Mouse (Mus musculus): ENCODE data around the gene Gm29797. TPM values are rescaled to one million over a fixed set of nuclear protein-coding genes. Genes with fewer than 3 reads are reported as not detected.

The Gm29797 gene
- polyA plus RNA-seq, 1 experiment from 2014 or later: not detected

Other genes starting within 250 kb of the Gm29797 start
- gene Zbtb46, start 197.6 kb upstream of the Gm29797 start, polyA plus RNA-seq (2015; fragmentation: Nextera tagmentation; extraction: Ambion mirVana): 12.5 and 14.6 TPM in 2 replicates
- 0.24 and 0.26 TPM in 2 replicates for gene Abhd16b, start 163.8 kb upstream of the Gm29797 start, polyA plus RNA-seq (2015; fragmentation: Nextera tagmentation; extraction: Ambion mirVana)
- gene Tpd52l2, start 159.9 kb upstream of the Gm29797 start, polyA plus RNA-seq (2015; fragmentation: Nextera tagmentation; extraction: Ambion mirVana): 155 and 160 TPM in 2 replicates
- gene Dnajc5, start 136.5 kb upstream of the Gm29797 start, polyA plus RNA-seq (2015; fragmentation: Nextera tagmentation; extraction: Ambion mirVana): 84.8 and 87.4 TPM in 2 replicates
- 41.4 and 51.2 TPM in 2 replicates for gene Uckl1, start 72.1 kb upstream of the Gm29797 start, polyA plus RNA-seq (2015; fragmentation: Nextera tagmentation; extraction: Ambion mirVana)
- 60.8 and 61.9 TPM in 2 replicates for gene Prpf6, start 65.2 kb upstream of the Gm29797 start, polyA plus RNA-seq (2015; fragmentation: Nextera tagmentation; extraction: Ambion mirVana)
- 48.2 and 52.3 TPM in 2 replicates for gene Zfp512b, start 64.2 kb upstream of the Gm29797 start, polyA plus RNA-seq (2015; fragmentation: Nextera tagmentation; extraction: Ambion mirVana)
- gene Samd10, start 57.8 kb upstream of the Gm29797 start, polyA plus RNA-seq (2015; fragmentation: Nextera tagmentation; extraction: Ambion mirVana): 29.7 and 30.1 TPM in 2 replicates
- 65.3 and 70.3 TPM in 2 replicates for gene Sox18, start 14.6 kb downstream of the Gm29797 start, polyA plus RNA-seq (2015; fragmentation: Nextera tagmentation; extraction: Ambion mirVana)
- 23.2 and 23.7 TPM in 2 replicates for gene Tcea2, start 23.3 kb downstream of the Gm29797 start, polyA plus RNA-seq (2015; fragmentation: Nextera tagmentation; extraction: Ambion mirVana)
- 72.3 and 72.5 TPM in 2 replicates for gene Rgs19, start 36.9 kb downstream of the Gm29797 start, polyA plus RNA-seq (2015; fragmentation: Nextera tagmentation; extraction: Ambion mirVana)
- not detected in 2 replicates for gene Lkaaear1, start 41.4 kb downstream of the Gm29797 start, polyA plus RNA-seq (2015; fragmentation: Nextera tagmentation; extraction: Ambion mirVana)
- 0.92 and 0.93 TPM in 2 replicates for gene Oprl1, start 58.0 kb downstream of the Gm29797 start, polyA plus RNA-seq (2015; fragmentation: Nextera tagmentation; extraction: Ambion mirVana)
- 0.06 and 0.19 TPM in 2 replicates for gene Myt1, start 106.3 kb downstream of the Gm29797 start, polyA plus RNA-seq (2015; fragmentation: Nextera tagmentation; extraction: Ambion mirVana)
- gene Pcmtd2, start 180.8 kb downstream of the Gm29797 start, polyA plus RNA-seq (2015; fragmentation: Nextera tagmentation; extraction: Ambion mirVana): 30.2 and 32.4 TPM in 2 replicates
- 75.1 and 75.3 TPM in 2 replicates for gene Polr3k, start 207.3 kb downstream of the Gm29797 start, polyA plus RNA-seq (2015; fragmentation: Nextera tagmentation; extraction: Ambion mirVana)